Mouse (Mus musculus): ENCODE measurements around the gene Gm8024.
"Not testable (repeated sequence)": the region's sequence is repeated elsewhere in the genome, so short reads cannot be mapped to it uniquely, and the experiment has no call there.

Gene Gm8024

DNA sequence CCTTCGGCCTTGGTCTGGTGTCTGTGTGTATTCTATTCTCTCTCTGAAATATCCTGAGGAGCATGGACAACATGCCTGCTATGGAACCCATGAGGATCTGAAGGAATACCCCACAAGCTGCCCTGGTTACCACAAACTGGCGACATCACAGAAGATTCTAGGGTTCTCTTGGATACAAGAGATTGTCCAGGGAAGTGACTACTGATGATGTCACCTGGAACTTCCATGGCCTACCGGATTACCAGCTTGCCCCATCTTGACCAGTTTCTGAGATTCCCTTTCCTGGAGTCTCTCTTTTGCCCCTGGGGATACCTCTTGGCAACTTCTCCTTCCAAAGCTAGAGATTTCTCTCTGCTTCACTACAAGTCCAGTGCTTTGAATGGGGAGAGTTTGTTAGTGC is at the start of gene Gm8024:
TSS of gene Gm8024 (minus strand) at position 101 of the 400 bp plus-strand sequence.
- not testable (repeated sequence) for DNase-seq (ENCODE audit: low spot score in 2 of 2)

- DNase-seq (ENCODE audit: low spot score in 2 of 2): not testable (repeated sequence)
These were observed 19.2 kb upstream of the Gm8024 start for GRCm38 (mm10) chr14:42543170-42543701.

- not testable (repeated sequence) for DNase-seq (ENCODE audit: low spot score in 2 of 2)
These were observed 18.5 kb upstream of the Gm8024 start for GRCm38 (mm10) chr14:42542316-42543169.

DNA sequence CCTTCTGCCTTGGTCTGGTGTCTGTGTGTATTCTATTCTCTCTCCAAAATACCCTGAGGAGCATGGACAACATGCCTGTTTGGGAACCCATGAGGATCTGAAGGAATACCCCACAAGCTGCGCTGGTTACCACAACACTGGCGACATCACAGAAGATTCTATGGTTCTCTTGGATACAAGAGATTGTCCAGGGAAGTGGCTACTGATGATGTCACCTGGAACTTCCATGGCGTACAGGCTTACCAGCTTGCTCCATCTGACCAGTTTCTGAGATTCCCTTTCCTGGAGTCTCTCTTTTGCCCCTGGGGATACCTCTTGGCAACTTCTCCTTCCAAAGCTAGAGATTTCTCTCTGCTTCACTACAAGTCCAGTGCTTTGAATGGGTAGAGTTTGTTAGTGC is 21.8 kb downstream of the Gm8024 start, which contains the start of gene Gm8020:
TSS of gene Gm8020 (minus strand) at position 101 of the 400 bp plus-strand sequence.
- not testable (repeated sequence) for DNase-seq (ENCODE audit: low spot score in 2 of 2)
